Mouse (Mus musculus) testis, adult 2 months (tissue): ENCODE data around the gene Epha6.

ENCODE experiments used
- CTCF ChIP-seq: fragments of 200-500 bp; IDR thresholded peaks from 2 replicates; pipeline ENCODE4 v1.5.1; 2012; ENCODE audit warnings: low read depth, mild to moderate bottlenecking, inconsistent platforms, low read length, moderate library complexity; ENCODE audit not compliant: control insufficient read depth, insufficient read depth, insufficient replicate concordance
- POLR2A ChIP-seq: fragments of 200-500 bp; IDR thresholded peaks from 2 replicates; pipeline ENCODE4 v1.6.1; 2012; ENCODE audit warnings: low read depth, mild to moderate bottlenecking, inconsistent platforms, low read length, moderate library complexity; ENCODE audit not compliant: control insufficient read depth

DNA sequence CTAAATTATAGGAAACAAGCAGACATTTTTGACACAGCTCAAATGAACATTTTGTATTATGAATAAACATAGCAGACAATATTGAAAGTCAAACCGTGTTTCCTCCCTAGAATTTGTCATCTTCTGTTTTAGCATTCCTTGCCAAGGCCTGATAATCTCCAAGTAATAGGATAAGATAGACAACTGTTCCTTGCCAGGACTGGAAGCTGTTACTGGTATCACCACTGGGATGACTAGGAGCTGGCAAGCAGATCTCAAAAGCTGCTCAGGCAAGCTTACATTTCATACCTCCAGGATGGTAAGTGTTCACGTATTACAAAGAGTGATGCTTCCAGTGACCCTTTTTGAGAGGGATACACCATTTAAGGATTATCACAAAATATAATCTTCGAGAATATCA lies 461.0 kb downstream of the Epha6 start:
- TF ChIP-seq CTCF (no peak), POLR2A (no peak)
